Mouse (Mus musculus): ENCODE results near the gene Dnajc12.
"Not testable (repeated sequence)": the region's sequence is repeated elsewhere in the genome, so short reads cannot be mapped to it uniquely, and the experiment has no call there.

Dnajc12 gene

DNA sequence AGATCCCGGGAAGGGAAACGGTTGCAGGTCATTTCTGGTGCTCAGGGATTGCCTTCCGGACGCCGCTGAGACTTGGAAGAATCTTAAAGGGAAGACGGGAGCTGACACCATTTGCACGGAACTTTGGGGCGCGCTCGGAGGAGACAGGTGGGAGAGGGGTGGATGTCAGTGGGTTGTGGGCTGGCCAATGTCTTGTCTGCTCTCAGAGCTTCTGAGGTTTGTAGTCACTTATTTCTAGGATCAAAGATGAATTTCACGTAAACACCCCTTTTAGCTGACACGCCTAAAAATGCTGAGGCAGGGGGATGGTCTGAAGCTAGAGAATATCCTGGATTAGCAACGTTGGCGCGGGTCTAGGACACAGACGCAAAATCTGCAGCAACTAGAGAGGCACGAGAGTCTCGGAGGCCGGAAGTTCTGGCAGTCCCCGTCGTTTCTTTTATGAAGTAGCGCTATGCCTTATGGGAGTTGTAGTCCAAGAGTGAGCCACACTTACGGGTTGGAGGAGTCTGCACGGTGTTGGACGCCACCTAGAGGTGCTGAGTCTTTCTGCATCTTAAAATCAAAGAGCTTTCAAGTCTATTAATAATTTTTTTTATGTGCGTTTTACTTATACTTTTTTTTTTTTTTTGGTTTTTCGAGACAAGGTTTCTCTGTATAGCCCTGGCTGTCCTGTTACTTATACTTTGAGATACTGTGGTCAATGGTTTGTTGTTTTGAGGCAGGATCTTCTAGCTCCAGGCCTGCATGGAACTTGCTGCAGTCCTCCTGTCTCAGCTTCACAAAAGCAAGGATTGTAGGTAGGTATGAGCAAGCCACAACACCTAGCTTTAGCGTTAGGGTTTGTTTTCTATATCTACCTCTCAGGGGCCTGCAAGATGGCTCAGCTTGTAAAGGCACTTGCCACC, at the start of gene Dnajc12:
TSS of gene Dnajc12 (plus strand) at position 72 of the 908 bp plus-strand sequence.
- peak; percentile 98 for DNase-seq (ENCODE audit: low read depth)

DNA sequence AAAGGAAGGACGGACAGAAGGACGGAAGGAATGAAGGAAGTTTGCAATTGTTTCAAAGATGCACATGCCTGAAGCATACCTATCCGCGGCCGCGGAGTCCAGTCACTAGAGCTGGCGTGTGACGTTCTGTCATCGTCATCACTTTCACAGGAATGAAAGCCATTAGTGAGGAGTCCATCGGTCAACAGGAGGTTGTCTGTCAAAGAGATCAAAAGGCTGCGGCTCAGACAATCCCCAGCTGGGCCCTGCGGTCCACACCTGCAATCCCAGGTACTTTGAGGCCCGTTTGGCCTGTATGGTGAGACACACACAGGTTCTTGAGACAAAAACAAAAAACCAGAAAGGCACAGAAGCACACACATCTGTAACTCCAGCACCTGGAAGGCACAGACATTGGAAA, 45.3 kb upstream of the Dnajc12 start:
- DNase-seq (ENCODE audit: low read depth): no peak

GRCm38 (mm10) chr10:63337326-63337725, 44.9 kb upstream of the Dnajc12 start:
- DNase-seq (ENCODE audit: low read depth): peak; percentile 30

- DNase-seq (ENCODE audit: low read depth): peak; percentile 63
Observed at GRCm38 (mm10) chr10:63337951-63338836, 44.0 kb upstream of the Dnajc12 start.

GRCm38 (mm10) chr10:63338914-63339643, 43.2 kb upstream of the Dnajc12 start:
- DNase-seq (ENCODE audit: low read depth): peak; percentile 85

- DNase-seq (ENCODE audit: low read depth): no peak
Observed at GRCm38 (mm10) chr10:63341351-63341750, 40.9 kb upstream of the Dnajc12 start.

DNA sequence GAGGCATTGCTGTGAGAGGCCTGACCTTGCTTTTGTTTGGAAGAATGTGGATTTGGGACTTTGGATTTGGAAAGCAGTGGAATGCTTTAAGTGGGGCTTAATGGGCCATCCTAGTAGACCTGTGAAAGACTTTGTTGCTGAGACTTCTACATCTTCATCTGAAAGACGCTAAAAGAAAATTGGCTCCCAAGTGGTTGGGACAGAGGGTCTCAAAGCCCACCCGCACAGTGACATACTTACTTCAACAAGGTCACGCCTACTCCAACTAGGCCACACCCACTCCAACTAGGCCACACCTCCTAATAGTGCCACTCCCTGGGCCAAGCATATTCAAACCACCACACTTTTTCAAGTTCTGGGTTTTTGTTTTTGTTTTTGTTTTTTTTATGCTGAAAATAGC, 37.5 kb upstream of the Dnajc12 start:
- no peak for DNase-seq (ENCODE audit: low read depth)

DNA sequence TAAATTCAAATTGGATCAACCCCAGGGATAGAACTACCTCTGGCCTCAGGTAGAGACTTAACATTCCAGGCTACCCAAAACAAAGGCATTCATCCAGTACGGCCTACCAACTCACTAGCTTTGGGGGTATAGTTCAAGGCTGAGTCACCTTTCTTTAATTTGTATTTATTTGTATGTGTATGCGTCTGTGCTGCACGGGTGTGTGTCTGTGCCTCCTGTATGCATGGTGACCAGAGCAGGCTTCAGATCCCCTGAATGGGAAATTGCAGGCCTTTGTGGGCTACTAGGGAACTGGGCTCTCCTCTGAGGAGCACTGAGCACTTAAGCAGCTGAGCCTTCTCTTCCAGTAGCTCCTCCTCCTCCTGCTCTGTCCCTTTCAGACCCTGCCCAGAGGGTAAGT, 34.0 kb upstream of the Dnajc12 start:
- no peak for DNase-seq (ENCODE audit: low read depth)

- no peak for DNase-seq (ENCODE audit: low read depth)
Observed at GRCm38 (mm10) chr10:63350666-63351065, 31.6 kb upstream of the Dnajc12 start.

GRCm38 (mm10) chr10:63351099-63351498, 31.1 kb upstream of the Dnajc12 start:
- DNase-seq (ENCODE audit: low read depth): not testable (repeated sequence)

DNA sequence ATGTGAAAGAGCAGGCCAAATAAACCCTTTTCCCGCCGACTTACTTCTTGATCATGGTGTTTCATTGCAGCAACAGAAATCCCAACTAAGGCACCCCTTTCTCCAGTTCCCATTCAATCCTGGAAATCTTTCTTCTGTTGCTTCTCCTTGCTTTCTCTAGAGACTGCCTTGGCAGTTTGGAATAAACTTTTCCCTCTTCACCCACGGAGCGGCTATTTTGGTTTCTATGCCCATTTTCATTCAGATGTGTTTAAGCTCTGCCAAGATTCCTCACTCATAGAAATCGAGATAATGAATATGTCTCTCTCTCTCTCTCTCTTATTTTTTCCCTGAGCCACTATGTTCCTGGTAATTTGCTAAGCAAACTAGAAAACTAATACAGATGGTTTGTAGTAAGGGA, 30.1 kb upstream of the Dnajc12 start:
- no peak for DNase-seq (ENCODE audit: low read depth)

DNA sequence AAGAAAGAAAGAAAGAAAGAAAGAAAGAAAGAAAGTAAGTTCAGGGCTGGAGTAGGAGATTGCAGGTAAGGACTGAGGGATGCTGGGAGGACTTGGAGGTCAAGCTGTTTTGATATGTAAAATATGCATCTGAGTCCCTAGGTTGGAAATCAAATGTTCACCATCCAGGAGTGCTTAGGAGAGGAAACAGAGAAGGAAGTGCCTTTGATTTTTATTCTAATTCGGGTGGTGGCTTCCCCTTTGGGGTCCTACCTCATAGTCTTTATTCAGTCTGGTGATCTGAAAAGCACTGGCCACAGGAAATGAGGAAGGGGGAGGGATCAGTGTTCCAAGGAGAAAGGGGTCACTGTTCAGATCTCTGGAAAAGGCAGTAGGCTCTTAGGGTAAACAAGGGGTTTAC, 21.7 kb upstream of the Dnajc12 start:
- no peak for DNase-seq (ENCODE audit: low read depth)

DNA sequence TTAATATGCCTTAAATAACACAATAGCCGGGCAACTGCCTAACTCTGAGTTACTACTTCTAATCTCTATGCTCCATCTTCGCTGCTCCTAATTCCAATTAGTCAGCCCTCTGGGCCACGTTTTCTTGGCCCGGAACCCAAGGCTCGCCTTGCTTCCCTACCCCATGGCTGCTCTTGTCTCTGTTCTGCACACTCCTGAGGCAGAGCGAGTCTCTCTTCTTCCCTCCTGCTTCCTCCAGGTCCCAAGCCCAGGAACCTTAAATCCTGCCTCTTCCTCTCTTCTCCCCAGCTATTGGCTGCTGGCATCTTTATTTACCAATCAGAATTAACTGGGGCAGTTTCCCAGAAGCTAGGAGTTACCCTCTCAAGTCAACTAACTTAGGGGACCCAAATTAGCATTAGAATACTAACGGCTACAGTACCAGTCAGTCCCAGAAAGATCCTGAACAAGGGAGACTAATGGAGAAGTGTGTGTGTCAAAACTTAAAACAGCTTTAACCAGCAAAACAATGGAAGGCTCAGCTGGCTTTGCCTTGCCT, 16.3 kb upstream of the Dnajc12 start:
- DNase-seq (ENCODE audit: low read depth): no peak

- DNase-seq (ENCODE audit: low read depth): no peak
Observed at GRCm38 (mm10) chr10:63367386-63367785, 14.9 kb upstream of the Dnajc12 start.

GRCm38 (mm10) chr10:63368041-63368440, 14.2 kb upstream of the Dnajc12 start:
- no peak for DNase-seq (ENCODE audit: low read depth)

- DNase-seq (ENCODE audit: low read depth): no peak
Observed at GRCm38 (mm10) chr10:63376303-63376702, 5.9 kb upstream of the Dnajc12 start.

- peak; percentile 89 for DNase-seq (ENCODE audit: low read depth)
Observed at GRCm38 (mm10) chr10:63377468-63377867, 4.8 kb upstream of the Dnajc12 start.

DNA sequence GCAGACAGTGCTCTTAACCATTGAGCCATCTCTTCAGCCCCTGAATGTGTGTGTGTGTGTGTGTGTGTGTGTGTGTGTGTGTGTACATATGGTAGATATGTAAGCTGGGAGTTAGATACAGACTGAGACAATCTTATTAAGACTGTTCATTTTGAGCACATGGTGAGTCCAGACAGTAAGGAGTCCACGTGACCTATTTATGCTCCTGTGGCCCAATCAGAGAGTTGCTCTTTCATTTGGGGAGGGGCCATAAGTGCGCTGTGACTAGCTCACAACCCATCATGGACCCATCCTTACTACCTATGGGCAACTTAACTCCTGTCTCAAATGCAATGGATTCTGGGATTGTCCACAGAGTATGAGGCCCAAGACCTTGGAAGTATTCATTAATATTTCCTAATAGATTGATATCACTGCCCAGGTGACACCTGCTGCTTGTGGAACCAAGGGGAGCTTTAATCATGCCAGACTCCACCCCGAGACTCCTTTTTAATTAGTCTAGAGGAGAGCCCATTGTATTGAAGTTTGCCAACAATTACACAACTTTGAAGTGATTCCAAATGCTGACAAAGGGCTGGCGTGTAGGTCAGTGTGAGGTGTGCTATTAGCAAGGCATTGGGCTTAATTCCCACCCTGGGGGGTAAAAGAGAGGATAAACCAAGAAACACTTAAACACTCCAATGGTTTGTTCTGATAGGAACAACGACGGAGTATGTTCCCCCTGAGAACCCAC, 3.1 kb upstream of the Dnajc12 start:
- DNase-seq (ENCODE audit: low read depth): no peak

DNA sequence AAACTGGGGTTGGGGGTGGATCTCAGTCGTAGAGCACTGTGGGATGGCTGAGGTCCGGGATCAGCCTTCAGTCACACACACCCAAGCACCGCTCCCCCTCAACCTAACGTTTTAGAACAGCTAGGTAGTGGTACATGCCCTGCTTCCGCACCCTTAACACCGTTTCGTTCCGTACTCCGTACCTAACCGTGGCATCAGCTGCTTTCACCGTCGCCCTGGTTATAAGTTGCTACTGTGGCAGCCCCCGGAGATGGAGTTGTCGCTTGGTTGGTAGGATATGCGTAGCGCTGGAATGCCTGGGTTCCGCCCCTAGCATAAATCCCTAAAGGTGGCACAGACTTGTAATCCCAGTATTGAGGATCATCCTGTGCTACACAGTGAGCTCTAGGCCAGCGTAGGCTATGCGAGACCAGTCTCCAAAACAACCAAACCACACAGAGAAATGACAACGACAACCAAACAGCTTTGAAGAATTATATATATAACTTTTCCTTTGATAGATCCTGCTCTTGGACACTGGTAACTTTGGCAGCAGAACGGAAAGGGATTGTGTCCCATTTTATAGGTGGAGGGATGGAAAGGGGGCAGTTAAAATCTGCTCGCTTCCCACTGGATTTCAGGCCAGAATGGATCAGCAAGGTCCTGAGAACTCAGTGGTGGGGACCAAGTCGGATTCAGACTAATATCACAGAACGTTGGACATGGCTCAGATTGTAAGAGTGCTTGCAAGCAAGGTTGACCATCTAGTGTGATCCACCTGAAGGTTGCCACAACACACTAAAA, 554 bp upstream of the Dnajc12 start, which contains the start of gene Sirt1:
TSS of gene Sirt1 (minus strand) at position 207 of the 783 bp plus-strand sequence.
- peak; percentile 66 for DNase-seq (ENCODE audit: low read depth)

GRCm38 (mm10) chr10:63385897-63386296, 3.7 kb downstream of the Dnajc12 start:
- not testable (repeated sequence) for DNase-seq (ENCODE audit: low read depth)
